Mouse (Mus musculus): ENCODE results near the gene Hyal1. TPM values are rescaled to one million over a fixed set of nuclear protein-coding genes. Genes with fewer than 3 reads are reported as not detected.
"Not testable (repeated sequence)": the region's sequence is repeated elsewhere in the genome, so short reads cannot be mapped to it uniquely, and the experiment has no call there.

The Hyal1 gene
- polyA plus RNA-seq, 1 experiment from 2014 or later: 5.0 TPM

GRCm38 (mm10) chr9:107573774-107574173 lies 3.0 kb upstream of the Hyal1 start:
- H3K27me3 ChIP-seq (ENCODE audit: insufficient read depth, low read length); H3K4me2 ChIP-seq (ENCODE audit: low read length); H3K9ac ChIP-seq (ENCODE audit: low read depth, low read length); H3K9me3 ChIP-seq (replicated peaks; ENCODE audit: low read length); H3K4me3 ChIP-seq (replicated peaks; ENCODE audit: low read depth, low read length); DNase-seq (ENCODE audit: low spot score); ATAC-seq (replicated peaks; ENCODE audit: low FRiP score, low read depth); H3K27ac ChIP-seq: not testable (repeated sequence)
- 85% methylated on average over 6 of the region's 6 CpGs for WGBS
- peaks cover 31% of the 10 kb centered on the region for H3K4me1 ChIP-seq (replicated peaks; ENCODE audit: insufficient read depth, low read length)
- peak; percentile 27; the same call in 1 of the 2 replicates for TF ChIP-seq CTCF (IDR thresholded peaks at IDR 0.05; ENCODE audit: low read depth)
- H3K36me3 ChIP-seq (ENCODE audit: insufficient read depth, low read length): peaks cover 25% of the 10 kb centered on the region

- Histone ChIP-seq H3K36me3 (ENCODE audit: insufficient read depth, low read length) (peaks cover 25% of the 10 kb centered on the region), H3K4me2 (ENCODE audit: low read length) (no peak overlapping the region), H3K4me1 (replicated peaks; ENCODE audit: insufficient read depth, low read length) (peaks cover 24% of the 10 kb centered on the region), H3K27me3 (ENCODE audit: insufficient read depth, low read length) (no peaks in the 10 kb centered on the region), H3K27ac (peak overlapping the region; percentile 70), H3K9me3 (replicated peaks; ENCODE audit: low read length) (no peaks in the 10 kb centered on the region), H3K9ac (ENCODE audit: low read depth, low read length) (no peak overlapping the region), H3K4me3 (replicated peaks; ENCODE audit: low read depth, low read length) (no peak overlapping the region)
- ATAC-seq (replicated peaks; ENCODE audit: low FRiP score, low read depth) (no peak), DNase-seq (ENCODE audit: low spot score) (no peak)
- TF ChIP-seq CTCF (IDR thresholded peaks at IDR 0.05; ENCODE audit: low read depth): no peak
- 77% methylated on average over 14 of the region's 14 CpGs for WGBS
These were observed 959 bp upstream of the Hyal1 start for GRCm38 (mm10) chr9:107575579-107576356.

- no peak for TF ChIP-seq CTCF (IDR thresholded peaks at IDR 0.05; ENCODE audit: low read depth)
- WGBS: 92% methylated on average over 10 of the region's 10 CpGs
These were observed 1.1 kb downstream of the Hyal1 start for GRCm38 (mm10) chr9:107577871-107578270.

DNA sequence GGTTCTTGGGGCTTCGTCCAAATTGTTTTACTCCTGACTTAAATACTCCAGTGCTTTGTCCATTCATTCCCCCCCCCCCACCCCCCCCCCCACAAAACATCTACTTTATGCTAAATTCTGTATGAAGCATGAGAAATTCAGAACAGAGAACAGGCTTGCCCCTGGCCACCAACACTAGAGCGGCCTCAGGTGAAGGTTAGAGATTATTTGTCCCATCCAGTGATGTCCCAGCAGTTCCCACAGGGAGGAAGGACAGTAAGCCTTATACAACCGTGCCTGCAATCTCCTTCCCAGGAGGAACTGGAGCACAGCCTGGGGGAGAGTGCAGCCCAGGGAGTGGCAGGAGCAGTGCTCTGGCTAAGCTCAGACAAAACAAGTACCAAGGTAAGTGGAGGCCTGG lies 1.9 kb downstream of the Hyal1 start, which contains the start of gene Naa80:
Gene Naa80, plus strand, starts transcription at position 301 of the 400 bp plus-strand sequence.
- no peak within 1 kb of the TSS for H3K4me2 ChIP-seq (ENCODE audit: low read length)
- H3K4me1 ChIP-seq (replicated peaks; ENCODE audit: insufficient read depth, low read length): peaks cover 20% of the 10 kb centered on the region
- H3K9me3 ChIP-seq (replicated peaks; ENCODE audit: low read length): no peaks in the 10 kb centered on the region
- peaks cover 12% of the 10 kb centered on the region; the same call in 1 of the 2 replicates for H3K36me3 ChIP-seq (ENCODE audit: insufficient read depth, low read length)
- 81% methylated on average over 3 of the region's 3 CpGs for WGBS
- ATAC-seq (replicated peaks; ENCODE audit: low FRiP score, low read depth): no peak
- peak within 1 kb of the TSS; percentile 96 for H3K27ac ChIP-seq
- H3K9ac ChIP-seq (ENCODE audit: low read depth, low read length): 0 out of 2 replicates have a peak within 1 kb of the TSS, but pooled peaks have one; percentile 8
- no peak within 1 kb of the TSS for H3K4me3 ChIP-seq (replicated peaks; ENCODE audit: low read depth, low read length)
- no peaks in the 10 kb centered on the region for H3K27me3 ChIP-seq (ENCODE audit: insufficient read depth, low read length)
- TF ChIP-seq CTCF (IDR thresholded peaks at IDR 0.05; ENCODE audit: low read depth): no peak
- no peak for DNase-seq (ENCODE audit: low spot score)

More at GRCm38 (mm10) chr9:107577871-107578270, 1.1 kb downstream of the Hyal1 start:
- Histone ChIP-seq H3K27me3 (ENCODE audit: insufficient read depth, low read length) (no peaks in the 10 kb centered on the region), H3K9ac (ENCODE audit: low read depth, low read length) (no peak overlapping the region), H3K9me3 (replicated peaks; ENCODE audit: low read length) (no peaks in the 10 kb centered on the region), H3K27ac (no peak overlapping the region), H3K4me1 (replicated peaks; ENCODE audit: insufficient read depth, low read length) (peaks cover 20% of the 10 kb centered on the region), H3K4me3 (replicated peaks; ENCODE audit: low read depth, low read length) (no peak overlapping the region), H3K4me2 (ENCODE audit: low read length) (no peak overlapping the region), H3K36me3 (ENCODE audit: insufficient read depth, low read length) (peaks cover 10% of the 10 kb centered on the region)
- DNase-seq (ENCODE audit: low spot score) (no peak), ATAC-seq (replicated peaks; ENCODE audit: low FRiP score, low read depth) (no peak)

DNA sequence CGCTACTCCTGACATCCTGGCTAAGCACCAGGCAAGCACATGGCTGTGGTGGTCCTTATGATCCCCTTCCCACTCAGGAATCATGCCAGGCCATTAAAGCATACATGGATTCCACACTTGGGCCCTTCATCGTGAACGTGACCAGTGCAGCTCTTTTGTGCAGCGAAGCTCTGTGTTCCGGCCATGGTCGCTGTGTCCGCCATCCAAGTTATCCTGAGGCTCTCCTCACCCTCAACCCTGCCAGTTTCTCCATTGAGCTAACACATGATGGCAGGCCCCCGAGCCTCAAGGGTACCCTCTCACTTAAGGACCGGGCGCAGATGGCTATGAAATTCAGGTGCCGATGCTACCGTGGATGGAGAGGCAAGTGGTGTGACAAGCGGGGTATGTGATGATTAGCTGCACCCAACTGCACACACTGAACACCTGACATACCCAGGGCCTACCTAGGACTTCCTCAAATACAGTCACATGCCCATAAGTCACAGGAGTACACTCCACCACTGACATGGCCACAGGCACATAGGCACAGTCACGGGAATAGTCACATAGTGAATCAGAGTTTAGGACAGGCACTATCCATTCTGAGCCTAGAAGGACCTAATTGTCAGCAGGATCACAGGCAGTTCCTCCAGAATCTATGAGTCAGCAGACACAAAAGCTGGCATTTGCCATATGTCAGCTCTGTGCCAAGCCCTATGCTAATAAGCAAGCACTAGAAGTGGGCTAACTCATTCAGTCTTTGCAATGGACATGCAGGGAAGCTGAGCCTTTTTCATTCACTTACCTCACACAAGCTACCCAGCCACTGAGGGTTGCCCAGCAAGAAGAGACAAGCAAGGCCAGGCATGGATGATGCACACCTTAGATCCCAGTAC lies 2.5 kb downstream of the Hyal1 start:
- DNase-seq (ENCODE audit: low spot score) (no peak), ATAC-seq (replicated peaks; ENCODE audit: low FRiP score, low read depth) (no peak)
- 94% methylated on average over 14 of the region's 14 CpGs for WGBS
- Histone ChIP-seq H3K27ac (peak overlapping the region; percentile 96), H3K4me3 (replicated peaks; ENCODE audit: low read depth, low read length) (no peak overlapping the region), H3K9ac (ENCODE audit: low read depth, low read length) (0 out of 2 replicates have a peak overlapping the region, but pooled peaks have one; percentile 8), H3K9me3 (replicated peaks; ENCODE audit: low read length) (no peaks in the 10 kb centered on the region), H3K4me2 (ENCODE audit: low read length) (no peak overlapping the region), H3K36me3 (ENCODE audit: insufficient read depth, low read length) (peaks cover 12% of the 10 kb centered on the region; the same call in 1 of the 2 replicates), H3K27me3 (ENCODE audit: insufficient read depth, low read length) (no peaks in the 10 kb centered on the region), H3K4me1 (replicated peaks; ENCODE audit: insufficient read depth, low read length) (peaks cover 20% of the 10 kb centered on the region)
- no peak for TF ChIP-seq CTCF (IDR thresholded peaks at IDR 0.05; ENCODE audit: low read depth)
